Mouse (Mus musculus): ENCODE results near the gene Rora.

The Rora gene

DNA sequence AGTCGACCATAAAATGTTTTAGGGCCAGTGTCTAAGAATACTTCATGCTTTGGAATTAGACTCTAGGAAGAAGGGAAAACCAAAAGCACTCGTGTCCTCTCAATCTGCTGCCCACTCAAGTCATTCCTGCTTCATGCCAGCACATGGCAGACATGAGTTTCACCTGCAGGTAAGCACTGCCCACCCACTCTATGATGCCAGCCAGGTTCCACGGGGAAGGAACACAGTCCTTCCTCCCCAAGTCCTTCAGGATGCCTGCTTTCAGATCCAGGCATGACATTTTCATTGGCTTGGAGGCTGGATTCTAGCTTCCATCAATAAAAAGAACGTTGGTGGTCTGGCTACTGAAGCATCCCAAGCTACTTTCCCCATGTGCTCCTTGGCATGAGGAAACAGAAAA lies 166.4 kb downstream of the Rora start:
- DNase-seq (ENCODE audit: low read depth, low spot score) = no peak

DNA sequence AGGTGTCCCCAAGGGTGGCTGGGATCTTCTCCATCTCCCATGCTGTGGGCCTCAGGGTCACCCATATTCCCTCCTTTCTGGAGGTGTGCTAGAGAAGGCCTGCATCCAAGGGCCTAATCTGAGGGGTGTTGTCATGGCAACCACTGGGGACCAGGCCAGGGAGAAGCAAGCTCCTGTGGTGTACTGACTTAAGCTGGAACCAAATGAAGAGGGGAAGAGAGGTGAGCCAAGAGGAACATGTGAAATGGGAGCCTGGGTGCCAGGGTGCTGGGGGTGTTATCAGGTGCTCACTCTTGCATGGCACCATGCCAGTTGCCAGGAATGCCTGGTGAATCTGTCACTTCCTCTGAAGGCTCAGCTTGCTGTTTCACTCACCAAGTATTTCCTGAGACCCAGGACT lies 166.9 kb downstream of the Rora start:
- DNase-seq (ENCODE audit: low read depth, low spot score) = no peak

DNA sequence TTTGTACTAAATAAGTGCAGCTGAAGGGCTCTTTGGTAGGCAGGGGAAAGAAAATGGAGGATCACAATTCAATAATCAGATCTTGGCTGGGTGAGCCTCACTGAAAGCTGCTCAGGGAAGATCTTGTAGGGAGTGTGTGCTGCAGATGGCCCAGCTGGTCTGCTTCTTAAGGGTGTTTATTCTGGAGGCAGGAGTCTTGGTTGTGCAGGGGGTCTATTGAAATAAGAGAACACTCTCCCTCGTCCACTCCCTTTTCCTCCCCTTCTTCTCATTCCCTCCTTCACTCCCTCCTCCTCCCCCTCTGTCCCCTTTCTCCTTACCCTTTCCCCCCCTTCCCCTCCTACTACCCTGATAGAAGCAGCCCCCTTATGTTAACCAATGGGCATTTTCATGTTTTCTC lies 167.8 kb downstream of the Rora start:
- no peak for DNase-seq (ENCODE audit: low read depth, low spot score)

DNA sequence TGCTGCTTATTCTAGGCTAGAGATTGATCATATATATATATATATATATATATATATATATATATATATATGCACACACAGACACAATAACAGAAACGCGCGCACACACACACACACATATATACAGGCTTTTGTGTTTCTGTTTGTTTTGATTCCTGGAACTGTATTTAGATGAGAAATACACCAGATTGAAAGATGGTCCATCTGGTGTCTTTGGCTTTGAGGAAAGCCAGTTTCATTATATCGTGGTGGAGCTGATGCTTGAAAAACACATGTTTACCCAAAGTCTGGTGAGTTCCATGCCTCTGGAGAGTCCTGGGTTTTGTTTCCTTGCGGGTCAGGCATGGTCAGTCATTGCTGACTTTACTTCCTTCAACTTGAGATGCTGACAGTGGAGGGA lies 169.7 kb downstream of the Rora start:
- no peak for DNase-seq (ENCODE audit: low read depth, low spot score)

DNA sequence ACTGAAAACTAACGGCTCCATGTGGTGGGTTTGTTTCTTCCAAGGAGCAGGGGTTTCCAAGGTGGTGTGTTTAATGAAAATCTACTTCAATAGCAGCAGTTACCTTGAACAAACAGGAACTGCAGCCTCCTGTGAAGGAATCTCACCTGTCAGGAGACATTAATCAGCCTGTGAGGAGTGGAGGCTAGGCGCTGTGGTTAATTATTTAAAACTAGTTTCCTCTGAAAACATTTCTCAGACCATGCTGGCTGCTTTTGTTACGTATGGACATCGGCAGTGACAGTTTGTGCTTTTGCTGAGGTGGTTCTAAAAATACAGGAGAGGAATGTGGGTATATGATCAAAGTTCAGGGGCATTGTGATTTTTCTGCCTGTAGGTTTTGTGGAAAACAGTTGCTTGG lies 171.5 kb downstream of the Rora start:
- DNase-seq (ENCODE audit: low read depth, low spot score) = no peak

DNA sequence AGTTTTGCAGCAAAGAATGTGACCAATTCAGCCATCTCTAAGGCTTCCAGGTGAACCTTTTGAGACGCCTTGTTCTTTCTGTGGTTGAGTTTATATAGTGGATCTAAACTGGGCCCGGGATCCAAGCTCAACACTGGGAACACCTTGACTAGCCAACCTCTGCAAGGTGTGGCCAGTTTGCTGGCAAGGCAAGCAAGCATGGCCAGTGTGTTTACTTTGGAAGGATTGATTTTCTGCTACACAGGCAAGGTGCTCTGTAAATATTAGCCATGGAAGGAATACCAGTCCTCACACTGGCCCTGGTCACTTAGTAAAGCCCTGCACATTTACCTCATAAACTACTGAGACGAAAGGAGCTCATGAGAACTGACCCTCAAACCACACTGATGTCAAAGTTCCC lies 172.3 kb downstream of the Rora start:
- DNase-seq (ENCODE audit: low read depth, low spot score) = no peak

DNA sequence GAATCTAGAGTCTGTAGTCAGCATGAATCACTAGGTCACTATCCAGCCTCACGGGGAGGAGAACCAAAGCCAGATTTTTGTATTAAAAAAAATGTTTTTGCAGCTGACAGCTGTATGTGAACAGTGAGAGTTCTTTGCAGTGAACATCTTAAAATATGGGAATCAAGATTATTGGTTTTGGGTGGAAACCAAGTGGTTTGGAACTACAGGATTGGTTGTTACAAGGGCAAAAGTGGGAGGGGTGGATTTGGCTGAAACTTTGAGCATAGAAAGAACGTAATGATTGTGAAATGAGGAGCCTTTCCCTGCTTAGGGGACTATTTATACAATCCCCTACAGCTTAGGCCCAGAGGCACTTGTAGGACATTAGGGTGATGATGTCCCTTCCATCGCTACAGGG lies 173.9 kb downstream of the Rora start:
- no peak for DNase-seq (ENCODE audit: low read depth, low spot score)

DNA sequence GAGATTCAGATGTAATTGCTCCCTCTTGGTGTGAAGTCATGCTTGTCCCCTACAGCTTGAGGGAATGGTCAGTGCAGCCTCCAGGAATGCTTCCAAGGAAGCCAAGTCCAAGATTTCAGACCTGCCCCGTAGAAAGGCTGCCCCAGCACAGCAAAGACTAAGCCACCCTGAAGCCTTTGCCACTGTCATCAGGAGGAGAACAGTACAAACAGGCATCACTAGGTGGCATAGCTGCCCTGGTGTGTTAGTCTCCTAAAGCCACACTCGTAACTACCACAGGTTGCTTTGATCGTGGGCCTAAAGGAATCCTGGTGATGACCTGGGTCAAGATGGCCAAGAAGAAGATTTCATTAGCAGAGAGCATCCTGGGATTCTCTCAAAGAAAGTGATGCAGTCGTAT lies 176.3 kb downstream of the Rora start:
- DNase-seq (ENCODE audit: low read depth, low spot score) = no peak

DNA sequence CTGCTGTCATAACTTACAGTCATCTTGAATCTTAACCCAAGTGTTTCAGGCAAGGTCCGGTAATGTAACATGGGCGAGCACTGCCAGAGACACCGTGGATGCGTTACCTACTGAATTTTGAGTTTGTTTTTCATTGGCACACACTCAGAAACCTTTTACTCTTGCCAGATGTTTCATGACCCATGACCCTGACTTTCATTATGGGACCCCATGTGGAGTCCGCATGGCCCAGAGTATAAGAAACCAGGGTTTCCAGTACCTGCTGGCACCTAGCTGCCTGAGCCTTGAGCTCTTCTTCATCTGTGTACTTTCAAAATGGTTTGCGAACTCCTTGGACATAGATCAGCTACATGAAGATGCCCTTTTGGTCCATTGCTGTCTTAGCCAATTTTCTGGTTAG lies 179.7 kb downstream of the Rora start:
- DNase-seq (ENCODE audit: low read depth, low spot score) = no peak

DNA sequence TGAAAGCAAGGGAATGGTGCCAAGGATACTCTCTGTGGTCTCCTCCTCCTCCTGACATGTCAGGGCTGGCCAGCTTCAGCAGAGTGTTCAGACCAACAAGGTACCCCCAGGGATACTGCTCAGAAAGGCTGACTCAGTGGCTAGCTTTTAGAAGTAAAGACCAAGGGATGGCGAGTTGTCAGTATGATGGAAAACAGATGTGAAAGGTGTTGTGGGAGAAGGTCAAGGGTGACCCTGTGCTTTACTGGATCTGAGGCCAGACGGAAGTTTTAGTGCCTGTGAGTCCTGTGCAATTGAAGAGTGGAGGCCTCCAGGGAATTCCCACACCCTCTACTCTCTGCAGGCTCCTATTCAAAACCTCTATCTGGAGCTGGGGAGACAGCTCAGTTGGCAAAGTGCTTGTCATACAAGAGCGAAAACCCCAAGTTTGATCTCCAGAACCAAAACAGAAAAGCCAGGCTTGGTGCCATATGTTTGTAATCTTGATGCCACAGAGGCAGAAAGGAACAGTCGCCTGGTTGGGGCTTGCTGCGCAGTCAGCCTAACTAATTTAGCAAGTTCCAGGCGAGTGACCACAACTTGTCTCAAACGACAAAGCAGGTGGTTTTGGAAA lies 181.6 kb downstream of the Rora start:
- DNase-seq (ENCODE audit: low read depth, low spot score) = no peak

DNA sequence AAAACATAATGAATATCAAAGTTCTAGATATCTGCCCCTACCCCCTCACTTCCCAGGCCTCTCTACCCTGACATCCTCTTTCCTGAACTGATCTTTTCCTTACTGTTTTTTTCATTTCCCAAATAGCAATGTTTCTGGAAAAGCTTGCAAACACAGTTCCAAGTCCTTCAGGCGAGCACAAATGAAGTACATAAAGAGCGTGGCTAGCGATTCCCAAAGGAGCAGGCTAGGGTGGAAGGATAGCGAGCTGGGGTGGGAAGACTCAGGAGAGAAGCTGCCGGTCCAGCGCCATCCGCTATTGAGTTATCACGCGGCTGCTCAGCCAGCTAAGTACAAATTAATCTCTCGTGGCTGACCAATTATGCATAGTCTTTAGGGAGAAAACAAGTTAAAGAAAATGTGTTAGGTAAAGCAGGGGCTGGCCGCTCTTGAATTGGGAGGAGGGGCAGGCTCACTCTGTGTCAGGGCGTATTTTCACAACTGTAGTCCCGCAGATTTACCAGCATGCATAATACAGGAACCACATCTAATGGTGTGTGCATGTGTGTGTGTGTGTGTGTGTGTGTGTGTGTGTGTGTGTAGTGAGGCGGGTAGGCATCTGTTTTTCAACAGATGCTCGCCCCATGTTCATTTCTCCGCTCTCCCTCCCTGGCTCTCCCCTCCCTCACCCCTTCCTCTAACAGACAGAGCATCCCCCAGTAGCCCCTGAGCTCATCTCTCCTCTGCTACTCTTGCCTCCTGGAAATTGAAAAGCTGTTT lies 188.7 kb downstream of the Rora start:
- no peak for DNase-seq (ENCODE audit: low read depth, low spot score)

DNA sequence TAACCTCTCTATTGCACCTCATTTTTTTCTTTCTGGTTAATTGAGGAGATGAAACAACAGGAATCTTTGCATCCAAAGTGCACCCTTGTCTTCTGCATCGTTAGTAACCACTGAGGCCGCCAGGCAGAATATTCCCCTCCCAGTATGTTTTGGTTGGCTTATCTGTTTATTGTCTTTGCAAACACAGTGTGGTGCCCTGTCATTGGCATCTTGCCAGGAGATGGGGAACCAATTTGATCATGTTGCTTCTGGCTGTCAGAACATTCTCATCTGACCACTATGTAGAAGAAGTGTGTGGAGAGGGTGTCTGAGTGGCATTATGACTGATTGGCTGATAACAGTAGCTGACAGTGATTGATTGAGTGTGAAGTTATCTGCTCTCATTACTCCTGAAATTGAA lies 192.0 kb downstream of the Rora start:
- no peak for DNase-seq (ENCODE audit: low read depth, low spot score)

DNA sequence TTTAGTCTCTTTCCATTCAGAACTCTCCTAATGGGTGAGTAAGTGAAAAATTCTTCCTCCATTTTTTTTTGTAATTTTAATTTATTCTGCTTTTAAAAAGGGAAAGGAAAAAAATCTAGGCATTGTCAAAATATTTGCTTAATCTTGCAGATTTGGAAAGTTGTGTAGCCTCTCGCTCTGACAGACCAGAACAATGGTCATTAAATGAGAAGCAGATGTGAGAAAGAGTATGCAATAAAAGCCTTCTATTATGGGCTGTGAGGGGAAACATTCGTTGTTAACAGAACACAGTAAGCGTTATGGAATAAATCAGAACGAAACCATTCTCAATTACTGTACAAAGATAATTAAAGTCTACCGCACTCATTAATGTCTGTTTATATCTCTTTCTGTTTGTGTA lies 196.7 kb downstream of the Rora start:
- no peak for DNase-seq (ENCODE audit: low read depth, low spot score)

DNA sequence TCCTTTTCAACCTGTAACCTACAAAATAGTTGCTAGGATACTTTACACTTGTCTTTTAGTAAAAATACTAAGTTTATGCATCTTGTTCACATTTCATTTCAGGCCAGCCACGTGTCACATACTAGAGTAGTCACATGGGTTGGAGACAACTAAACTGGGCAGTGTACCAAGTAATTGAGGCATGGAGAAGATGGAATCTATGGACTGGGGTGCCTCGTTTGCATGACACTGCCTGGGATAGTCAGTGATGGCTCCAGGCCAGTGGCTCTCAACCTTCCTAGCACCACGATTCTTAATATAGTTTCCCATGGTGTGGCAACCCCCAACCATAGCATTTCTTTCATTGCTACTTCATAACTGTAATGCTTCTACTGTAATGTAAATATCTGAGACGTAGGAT lies 198.6 kb downstream of the Rora start:
- DNase-seq (ENCODE audit: low read depth, low spot score) = no peak

DNA sequence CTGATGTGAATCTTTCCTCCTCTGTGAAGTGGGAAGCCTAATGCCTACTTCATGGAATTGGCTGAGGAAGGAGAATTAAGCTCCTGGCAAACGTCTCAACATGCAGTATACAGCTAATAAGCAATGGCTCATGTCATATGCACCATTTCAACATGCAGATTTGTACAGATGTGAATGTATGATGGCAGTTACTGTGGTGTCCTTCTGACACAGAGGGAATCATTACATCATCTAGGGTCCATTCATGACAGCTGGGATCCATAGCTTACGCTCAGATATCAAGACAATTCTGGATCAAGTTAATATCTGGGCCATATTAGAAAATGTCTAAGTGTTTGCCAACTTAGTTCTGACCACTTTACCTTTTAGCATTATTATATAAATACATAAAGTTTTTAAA lies 199.3 kb downstream of the Rora start:
- no peak for DNase-seq (ENCODE audit: low read depth, low spot score)

DNA sequence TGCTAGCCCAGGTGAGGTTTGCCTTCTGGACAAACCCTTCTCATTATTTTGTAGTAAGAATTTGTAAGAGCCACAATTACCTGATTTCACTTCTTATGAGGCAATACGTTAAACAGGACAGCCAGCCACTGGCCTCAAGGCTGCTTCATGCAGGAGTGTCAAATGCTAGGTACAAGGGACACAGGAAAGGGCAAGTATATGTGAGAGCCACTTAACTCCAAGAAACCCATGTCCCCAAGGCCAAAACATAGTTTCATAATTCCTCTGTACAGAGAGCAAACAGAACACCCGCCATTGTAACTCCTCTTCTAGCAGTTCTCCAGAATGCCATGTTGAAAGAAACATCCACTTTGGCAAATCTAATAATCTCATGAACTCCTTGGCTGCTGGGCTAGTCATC lies 205.9 kb downstream of the Rora start:
- DNase-seq (ENCODE audit: low read depth, low spot score) = no peak

DNA sequence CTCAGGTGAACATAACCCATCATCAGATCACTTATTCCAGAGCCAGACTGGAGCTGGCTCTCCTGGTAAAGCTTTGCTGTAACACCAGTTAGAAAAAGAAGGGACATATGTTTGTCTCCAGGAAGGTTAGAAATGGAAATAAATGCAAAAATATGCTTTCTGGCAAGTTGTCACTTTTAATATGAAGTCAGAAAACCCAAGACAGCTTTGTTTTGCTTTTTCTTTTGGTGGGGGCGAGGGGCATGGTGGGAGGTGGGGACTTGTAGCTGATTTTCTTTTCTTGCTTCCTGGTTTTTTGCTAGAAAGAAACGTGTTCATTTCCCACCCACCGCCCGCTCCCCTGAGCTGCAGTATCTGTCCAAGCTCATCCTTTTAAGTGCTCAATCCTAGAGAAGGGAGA lies 212.7 kb downstream of the Rora start:
- no peak for DNase-seq (ENCODE audit: low read depth, low spot score)

DNA sequence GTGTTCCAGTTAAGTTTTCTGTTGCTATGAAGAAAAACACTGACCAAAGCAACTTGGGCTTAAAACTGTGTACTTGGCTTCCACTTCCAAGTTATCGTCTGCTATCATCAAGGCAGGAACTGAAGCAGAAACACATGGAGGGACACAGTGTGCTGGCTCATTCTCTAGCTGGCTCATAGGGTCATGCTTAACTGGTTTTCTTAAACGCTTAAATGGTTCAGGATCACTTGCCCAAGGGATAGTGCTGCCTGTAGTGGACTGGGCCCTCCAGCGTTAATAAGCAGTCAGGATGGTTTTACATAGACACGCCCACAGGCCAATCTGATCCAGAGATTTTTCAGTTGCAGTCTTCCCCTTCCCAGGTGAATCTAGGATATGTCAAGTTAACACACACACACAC lies 220.3 kb downstream of the Rora start:
- no peak for DNase-seq (ENCODE audit: low read depth, low spot score)

DNA sequence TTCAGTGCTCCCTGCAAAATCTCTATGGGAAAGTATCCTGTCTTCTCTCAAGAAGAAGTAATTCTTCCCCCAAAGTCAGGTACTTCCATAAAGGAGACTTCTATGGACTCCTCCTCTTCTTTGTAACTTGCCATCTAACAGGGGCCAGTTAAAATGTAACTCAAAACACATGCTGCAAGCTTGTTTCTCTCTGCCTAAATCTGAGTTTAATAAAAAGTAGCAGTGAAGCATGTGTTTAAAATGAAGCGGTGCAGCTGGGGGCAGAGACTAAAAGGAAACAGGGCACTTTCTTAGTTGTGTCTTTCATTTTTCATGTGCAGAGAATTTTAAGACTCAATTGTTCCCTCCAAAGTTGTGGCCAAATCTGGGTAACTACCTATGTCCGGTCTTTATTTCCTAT lies 221.0 kb downstream of the Rora start:
- DNase-seq (ENCODE audit: low read depth, low spot score) = no peak

DNA sequence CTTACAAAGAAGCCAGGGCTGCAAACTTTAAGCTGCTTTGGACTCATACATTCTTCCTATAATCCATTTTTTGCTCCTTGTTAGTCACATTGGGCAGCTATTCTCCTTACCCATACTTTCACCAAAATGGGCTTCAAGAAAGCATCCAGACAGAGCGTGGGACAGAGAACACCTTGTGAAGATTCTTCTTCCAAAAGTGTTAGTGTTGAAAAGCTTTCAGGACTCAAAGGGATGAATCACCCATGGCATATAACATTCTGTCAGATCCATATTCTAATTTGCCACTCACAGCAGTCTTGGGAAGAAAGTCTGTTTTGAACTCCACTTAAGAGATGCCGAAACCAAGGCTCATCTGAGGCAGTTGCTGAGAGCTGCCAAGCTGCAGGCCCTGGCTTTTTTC lies 222.2 kb downstream of the Rora start:
- DNase-seq (ENCODE audit: low read depth, low spot score) = no peak

DNA sequence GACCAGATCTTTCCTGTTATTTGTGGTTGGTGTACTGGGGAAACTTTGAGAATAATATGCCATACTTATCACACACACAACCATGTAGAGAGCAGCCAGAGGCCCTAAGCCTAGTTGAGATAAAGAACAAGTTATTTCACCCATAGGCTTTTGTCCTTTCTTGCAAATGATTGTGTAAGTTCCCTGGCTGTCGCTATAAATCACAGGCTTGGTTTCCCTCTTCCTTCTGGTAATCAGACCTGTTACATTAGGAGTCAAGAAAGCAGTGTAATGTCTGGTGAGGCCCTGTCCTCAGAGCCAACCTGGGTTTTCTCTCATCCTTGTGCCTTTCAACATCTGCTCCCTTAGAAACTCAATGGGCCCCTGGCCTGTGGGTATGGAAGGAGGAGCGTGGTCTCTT lies 222.7 kb downstream of the Rora start:
- no peak for DNase-seq (ENCODE audit: low read depth, low spot score)

DNA sequence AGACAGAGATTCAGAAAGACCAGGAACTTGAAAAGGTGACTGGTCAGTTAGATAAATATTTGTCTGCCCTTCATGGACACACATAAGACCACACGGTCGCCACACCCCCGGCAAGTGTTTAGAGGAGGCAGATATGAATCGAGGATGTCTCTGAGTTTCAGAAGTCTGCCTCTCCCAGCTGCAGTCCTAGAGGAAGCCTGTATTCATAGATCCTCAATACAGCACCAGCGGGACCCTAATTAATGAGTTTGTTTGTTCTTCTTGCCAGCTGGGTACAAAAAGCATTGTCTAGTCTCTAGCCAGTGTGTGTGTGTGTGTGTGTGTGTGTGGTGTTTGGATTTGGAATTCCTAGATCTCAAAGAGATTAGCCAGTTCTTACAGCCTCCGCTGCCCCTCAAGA lies 228.3 kb downstream of the Rora start:
- no peak for DNase-seq (ENCODE audit: low read depth, low spot score)

DNA sequence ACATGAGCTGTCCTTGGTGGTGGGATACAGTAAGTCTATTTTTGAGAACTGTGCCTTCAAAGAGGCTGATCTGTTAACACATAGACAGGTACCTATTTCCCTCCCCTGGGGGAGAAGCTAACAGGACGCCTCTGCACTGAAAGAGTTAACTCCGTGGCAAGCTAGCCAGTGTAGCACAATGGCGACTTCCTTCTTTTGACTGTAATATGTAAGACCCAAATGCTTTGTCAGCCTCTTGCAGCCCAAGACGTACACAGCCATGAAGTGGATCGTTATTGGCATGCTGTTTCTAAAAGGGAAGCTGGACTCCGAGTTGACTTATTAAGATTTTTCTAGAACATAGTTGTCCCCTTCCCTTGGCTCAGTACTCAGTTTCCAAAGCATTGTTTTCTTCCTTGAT lies 229.4 kb downstream of the Rora start:
- DNase-seq (ENCODE audit: low read depth, low spot score) = no peak

DNA sequence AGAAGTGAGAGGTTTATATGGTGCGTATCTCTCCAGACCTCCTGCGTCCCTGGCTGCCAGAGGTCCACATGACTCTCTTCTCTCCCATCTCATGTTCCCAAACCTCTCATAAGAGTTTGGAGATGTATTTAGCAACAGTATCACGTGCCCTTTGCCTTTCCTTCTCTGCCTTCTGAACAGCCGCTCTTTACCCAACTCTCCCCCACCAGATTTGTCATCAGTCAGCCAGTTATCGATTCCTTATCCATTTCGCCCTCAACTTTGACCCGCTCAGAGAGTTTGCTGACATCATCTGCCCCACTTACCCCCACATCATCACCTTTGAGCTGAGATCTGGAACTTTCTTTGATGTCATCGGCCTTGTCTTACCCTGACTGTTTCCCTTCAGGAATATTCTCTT lies 230.1 kb downstream of the Rora start:
- no peak for DNase-seq (ENCODE audit: low read depth, low spot score)

Measured in ES-CJ7 (cell line).